Mouse (Mus musculus) embryonic facial prominence, embryonic 11.5 days (tissue): ENCODE results near the gene Srrt. TPM values are rescaled to one million over a fixed set of nuclear protein-coding genes. Genes with fewer than 3 reads are reported as not detected.

Experiments used
- ATAC-seq: fragments of 200-750 bp; cut with Nextera tagmentation; replicated peaks from 2 replicates; pipeline ENCODE4 v1.8.0; 2017; ENCODE audit warnings: low read depth; ENCODE audit not compliant: insufficient number of reproducible peaks, low FRiP score, low TSS enrichment
- DNase-seq: peaks from one replicate; pipeline ENCODE4 v3.0.0-alpha.2; 2015; ENCODE audit warnings: low spot score
- H3K27ac ChIP-seq: fragments of 300-500 bp; sonication (generic); replicated peaks from 2 replicates; pipeline ENCODE4 v1.5.1; 2014; ENCODE audit warnings: mild to moderate bottlenecking, low read depth, low read length, control low read depth
- H3K27me3 ChIP-seq: fragments of 300-500 bp; sonication (generic); 2 replicates; pipeline ENCODE4 v1.6.1; 2014; ENCODE audit warnings: mild to moderate bottlenecking, low read length, moderate library complexity, mixed read lengths; ENCODE audit not compliant: control insufficient read depth, insufficient read depth
- H3K36me3 ChIP-seq: fragments of 300-500 bp; sonication (generic); replicated peaks from 2 replicates; pipeline ENCODE4 v1.6.1; 2014; ENCODE audit warnings: low read depth, mild to moderate bottlenecking, low read length, moderate library complexity, mixed read lengths; ENCODE audit not compliant: control insufficient read depth, insufficient read depth
- H3K4me1 ChIP-seq: fragments of 300-500 bp; sonication (generic); 2 replicates; pipeline ENCODE4 v1.6.1; 2014; ENCODE audit warnings: low read length, mixed read lengths; ENCODE audit not compliant: control insufficient read depth, insufficient read depth
- H3K4me2 ChIP-seq: fragments of 300-500 bp; sonication (generic); 2 replicates; pipeline ENCODE4 v1.6.1; 2014; ENCODE audit warnings: low read depth, mild to moderate bottlenecking, control low read depth, low read length, moderate library complexity
- H3K4me3 ChIP-seq: fragments of 300-500 bp; sonication (generic); 2 replicates; pipeline ENCODE4 v1.5.1; 2014; ENCODE audit warnings: low read depth, low read length, control low read depth
- H3K9ac ChIP-seq: fragments of 300-500 bp; sonication (generic); replicated peaks from 2 replicates; pipeline ENCODE4 v1.6.1; 2014; ENCODE audit warnings: mild to moderate bottlenecking, control low read depth, low read length
- H3K9me3 ChIP-seq: fragments of 300-500 bp; sonication (generic); replicated peaks from 2 replicates; pipeline ENCODE4 v1.6.1; 2016; ENCODE audit warnings: mild to moderate bottlenecking, low read length, inconsistent platforms, mixed read lengths; ENCODE audit not compliant: control insufficient read depth
- WGBS: fragments of 180-500 bp; shearing (Covaris S2); extraction: QIAGEN DNeasy Blood & Tissue Kit; methylation state at CpG from one replicate; pipeline ENCODE4 v1.1.7; 2014; 5-methylcytosine and 5-hydroxymethylcytosine counted together
- polyA plus RNA-seq: library from polyadenylated mRNA; unstranded; fragments of >200 nt; fragmentation: Nextera tagmentation; extraction: Ambion mirVana; gene quantifications from 2 replicates; pipeline ENCODE4 v1.2.1, GENCODE M21; 2014

Gene Srrt
- polyA plus RNA-seq, 1 experiment from 2014 or later = 148 TPM

- H3K27me3 ChIP-seq = no peaks in the 10 kb centered on the region
- ATAC-seq (peak; percentile 40; the same call in 1 of the 2 replicates), DNase-seq (peak; percentile 47)
- no peaks in the 10 kb centered on the region for H3K9me3 ChIP-seq
- H3K4me1 ChIP-seq = peaks cover 15% of the 10 kb centered on the region
- peak overlapping the region; percentile 68 for H3K27ac ChIP-seq
- H3K9ac ChIP-seq = peak overlapping the region; percentile 91
- no peaks in the 10 kb centered on the region; the same call in 1 of the 2 replicates for H3K36me3 ChIP-seq
- WGBS = 39% methylated on average over 30 of the region's 30 CpGs
- H3K4me2 ChIP-seq = no peak overlapping the region
- H3K4me3 ChIP-seq = no peak overlapping the region
Observed at GRCm38 (mm10) chr5:137315084-137315903, 7.8 kb upstream of the Srrt start.

DNA sequence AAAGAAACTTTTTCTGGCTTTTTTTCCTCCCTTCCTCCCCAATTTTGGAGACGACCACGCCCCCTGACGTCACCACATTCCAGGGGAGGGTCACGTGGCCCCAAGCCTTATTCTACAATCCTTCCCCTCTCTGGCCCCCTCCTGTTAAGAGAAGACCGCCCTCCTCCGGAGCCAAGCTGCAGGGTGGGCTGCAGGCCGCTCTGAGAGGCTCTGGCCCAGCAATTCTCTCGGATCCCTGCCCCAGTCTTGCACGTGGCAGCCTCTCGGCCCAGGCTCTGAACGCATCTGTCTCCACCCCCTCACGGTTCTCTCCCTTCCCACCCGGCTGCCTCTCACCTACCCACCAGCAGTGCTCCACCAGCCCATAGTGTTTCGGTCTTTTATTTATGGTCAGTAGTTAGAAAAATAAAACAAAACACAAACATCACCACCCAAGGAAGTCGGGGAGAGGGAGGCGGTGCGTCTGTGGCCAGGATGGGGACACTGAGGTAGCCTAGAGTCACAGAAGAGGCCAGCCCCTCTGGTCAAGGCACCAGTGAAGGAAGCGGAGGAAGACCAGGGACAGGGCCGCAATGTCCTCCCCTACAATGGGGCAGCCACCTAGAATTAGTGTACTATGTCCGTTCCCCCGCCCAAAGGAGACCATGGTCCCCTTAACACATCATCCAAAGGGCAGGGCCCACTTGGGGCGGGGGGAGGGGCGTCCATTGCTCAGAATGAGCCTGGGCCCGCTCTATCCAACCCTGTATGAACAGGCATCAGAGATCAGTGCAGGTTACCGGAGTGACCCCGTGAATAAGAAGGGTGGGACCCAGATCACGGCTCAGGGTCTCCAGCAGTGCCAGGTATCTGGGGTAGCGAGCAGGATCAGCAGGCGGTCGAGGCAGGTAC is 7.0 kb upstream of the Srrt start, which contains the start of gene Trip6:
Gene Trip6 (minus strand): TSS at position 212 of the 891 bp plus-strand sequence.
- Histone ChIP-seq H3K27ac (peak within 1 kb of the TSS; percentile 68), H3K36me3 (no peaks in the 10 kb centered on the region; the same call in 1 of the 2 replicates)

DNA sequence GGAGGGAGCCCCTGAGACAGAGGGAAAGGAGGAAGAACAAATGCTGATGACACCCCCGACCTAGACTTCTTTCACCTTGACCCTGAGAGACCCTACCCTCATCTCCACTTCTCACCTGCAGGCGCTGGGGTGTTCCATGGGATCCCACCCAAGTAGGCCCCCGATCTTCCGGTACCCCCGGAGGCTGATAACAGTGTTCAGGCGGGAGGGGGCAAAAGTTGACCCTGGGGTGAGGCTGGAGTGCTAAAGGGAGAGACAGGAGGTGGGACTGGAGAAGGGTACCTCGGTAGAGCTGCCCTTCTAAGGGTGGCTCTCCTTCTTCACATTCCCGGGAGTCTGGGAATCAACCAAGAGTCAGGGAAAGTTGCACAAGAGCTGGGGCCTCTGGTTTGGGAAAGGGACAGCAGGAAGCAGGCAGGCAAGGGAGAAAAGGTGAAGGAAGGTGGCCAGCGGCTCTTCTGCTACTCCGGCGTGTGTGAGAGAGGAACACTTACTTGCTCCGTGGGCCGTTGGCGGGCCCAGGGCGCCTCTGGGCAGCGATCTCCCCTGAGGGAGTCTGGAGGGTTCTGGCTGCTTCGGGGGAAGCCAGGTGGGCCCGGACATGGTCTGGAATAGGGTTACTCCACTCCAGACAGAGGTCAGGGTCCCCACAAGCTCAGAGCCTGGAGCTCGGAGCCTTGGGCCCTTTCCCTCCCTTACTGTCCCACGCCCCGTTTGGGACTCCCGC is 6.2 kb upstream of the Srrt start:
- Histone ChIP-seq H3K9ac (peak overlapping the region; percentile 91), H3K4me1 (peaks cover 15% of the 10 kb centered on the region), H3K9me3 (no peaks in the 10 kb centered on the region), H3K4me3 (peak overlapping the region; percentile 76), H3K36me3 (peaks cover 5% of the 10 kb centered on the region), H3K27me3 (no peaks in the 10 kb centered on the region), H3K27ac (peak overlapping the region; percentile 68), H3K4me2 (peak overlapping the region; percentile 90)
- ATAC-seq (peak; percentile 26; the same call in 1 of the 2 replicates), DNase-seq (no peak)
- WGBS = 1% methylated on average over 22 of the region's 22 CpGs

More for the DNA sequence above, 7.0 kb upstream of the Srrt start, which contains the start of gene Trip6:
- peak within 1 kb of the TSS; percentile 76 for H3K4me3 ChIP-seq
- H3K4me1 ChIP-seq = peaks cover 15% of the 10 kb centered on the region
- 10% methylated on average over 30 of the region's 30 CpGs for WGBS
- DNase-seq (peak; percentile 99), ATAC-seq (peak; percentile 89)
- H3K9me3 ChIP-seq = no peaks in the 10 kb centered on the region
- peak within 1 kb of the TSS; percentile 91 for H3K9ac ChIP-seq
- peak within 1 kb of the TSS; percentile 90 for H3K4me2 ChIP-seq
- H3K27me3 ChIP-seq = no peaks in the 10 kb centered on the region

DNA sequence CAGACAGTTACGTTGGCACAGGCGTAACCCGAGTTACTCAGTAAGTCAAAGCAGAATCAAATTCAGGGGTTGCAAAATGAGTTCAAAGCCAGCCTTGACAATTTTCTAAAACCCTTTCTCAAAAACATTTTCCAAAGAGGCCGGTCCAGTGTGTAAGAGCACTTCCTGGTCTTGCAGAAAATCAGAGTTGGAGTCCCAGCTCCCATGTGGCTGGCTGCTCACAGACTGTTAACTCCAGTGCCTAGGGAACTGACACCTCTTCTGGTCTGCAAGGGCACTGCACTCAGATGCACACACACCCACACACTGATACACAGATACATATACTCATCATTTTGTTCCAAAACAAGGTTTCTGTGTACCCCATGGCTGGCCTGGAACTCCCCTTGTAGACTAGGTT is 882 bp upstream of the Srrt start:
- peaks cover 10% of the 10 kb centered on the region for H3K4me1 ChIP-seq
- H3K4me2 ChIP-seq = peak overlapping the region; percentile 60; the same call in 1 of the 2 replicates
- H3K4me3 ChIP-seq = peak overlapping the region; percentile 92; the same call in 1 of the 2 replicates
- no peaks in the 10 kb centered on the region for H3K27me3 ChIP-seq
- H3K9ac ChIP-seq = peak overlapping the region; percentile 22; the same call in 1 of the 2 replicates
- DNase-seq (no peak), ATAC-seq (no peak)
- H3K36me3 ChIP-seq = peaks cover 6% of the 10 kb centered on the region
- peak overlapping the region; percentile 91; the same call in 1 of the 2 replicates for H3K27ac ChIP-seq
- 93% methylated on average over 4 of the region's 4 CpGs for WGBS
- no peaks in the 10 kb centered on the region for H3K9me3 ChIP-seq

DNA sequence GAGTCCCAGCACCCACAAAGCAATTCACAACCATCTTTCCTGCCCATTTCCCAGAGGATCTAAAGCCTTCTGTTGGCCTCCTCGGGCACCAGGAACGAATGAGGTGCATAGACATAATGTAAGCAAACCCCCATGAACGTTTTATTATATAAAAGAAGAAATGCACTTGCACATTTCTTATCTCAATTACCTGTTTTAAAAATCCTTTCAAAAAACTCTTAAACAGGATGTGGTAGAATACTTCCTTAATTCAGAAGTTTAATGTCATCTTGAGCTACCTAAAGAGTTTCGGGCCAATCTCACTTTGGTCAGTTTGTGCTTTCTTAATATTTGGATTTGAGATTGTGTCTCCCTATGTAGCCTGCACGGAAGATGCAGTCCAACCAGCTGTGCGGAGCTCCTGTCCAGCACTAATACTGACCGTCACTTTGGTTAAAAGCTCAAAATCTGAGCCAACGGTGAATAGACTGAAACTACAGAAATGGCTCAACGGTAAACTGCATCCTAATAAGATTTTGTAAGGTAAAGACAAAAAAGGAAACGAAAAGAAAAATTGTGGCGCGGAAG is 952 bp downstream of the Srrt start:
- ATAC-seq = no peak
- Histone ChIP-seq H3K9ac (peak overlapping the region; percentile 97), H3K27ac (no peak overlapping the region), H3K4me2 (peak overlapping the region; percentile 48), H3K4me1 (peaks cover 4% of the 10 kb centered on the region; the same call in 1 of the 2 replicates), H3K27me3 (no peaks in the 10 kb centered on the region), H3K4me3 (peak overlapping the region; percentile 92), H3K36me3 (peaks cover 20% of the 10 kb centered on the region), H3K9me3 (no peaks in the 10 kb centered on the region)
- no peak for DNase-seq
- WGBS = 18% methylated on average over 12 of the region's 12 CpGs

- H3K9me3 ChIP-seq = no peaks in the 10 kb centered on the region
- H3K27ac ChIP-seq = no peak overlapping the region
- H3K36me3 ChIP-seq = peaks cover 25% of the 10 kb centered on the region
- H3K4me1 ChIP-seq = peaks cover 4% of the 10 kb centered on the region; the same call in 1 of the 2 replicates
- no peak for DNase-seq
- H3K9ac ChIP-seq = no peak overlapping the region
- ATAC-seq = no peak
- peak overlapping the region; percentile 92 for H3K4me3 ChIP-seq
- WGBS = 83% methylated on average over 3 of the region's 3 CpGs
- no peaks in the 10 kb centered on the region for H3K27me3 ChIP-seq
- peak overlapping the region; percentile 48 for H3K4me2 ChIP-seq
Observed at GRCm38 (mm10) chr5:137305822-137306221, 1.7 kb downstream of the Srrt start.

GRCm38 (mm10) chr5:137304816-137305215 is 2.7 kb downstream of the Srrt start:
- ATAC-seq (no peak), DNase-seq (no peak)
- Histone ChIP-seq H3K36me3 (peaks cover 27% of the 10 kb centered on the region), H3K4me3 (no peak overlapping the region), H3K4me2 (no peak overlapping the region), H3K9me3 (no peaks in the 10 kb centered on the region), H3K27me3 (no peaks in the 10 kb centered on the region), H3K27ac (no peak overlapping the region), H3K4me1 (peaks cover 4% of the 10 kb centered on the region; the same call in 1 of the 2 replicates), H3K9ac (no peak overlapping the region)
- 68% methylated on average over 4 of the region's 4 CpGs for WGBS
